Mouse (Mus musculus) heart, embryonic 14.5 days (tissue): Measurements from ENCODE around the gene Ryr2. TPM values are rescaled to one million over a fixed set of nuclear protein-coding genes. Genes with fewer than 3 reads are reported as not detected.

Source experiments
- ATAC-seq: fragments of 200-750 bp; cut with Nextera tagmentation; 2 replicates; pipeline ENCODE4 v1.8.0; 2017; ENCODE audit warnings: low read depth, moderate TSS enrichment; ENCODE audit not compliant: insufficient number of reproducible peaks, insufficient read depth, low FRiP score
- H3K27ac ChIP-seq, 2 experiments: fragments of 200-500 bp in 1 of 2; fragments of 300-500 bp in 1 of 2; sonication (generic) in 1 of 2; replicated peaks in 1 of 2; 2 replicates each; pipeline ENCODE4 v1.5.1; 2012 to 2014; ENCODE audit warnings: low read depth in 2 of 2, low read length in 2 of 2, control low read depth in 1 of 2, mild to moderate bottlenecking in 1 of 2, mixed read lengths in 1 of 2; ENCODE audit not compliant: control insufficient read depth in 1 of 2, insufficient read depth in 1 of 2
- H3K27me3 ChIP-seq: fragments of 300-500 bp; sonication (generic); 2 replicates; pipeline ENCODE4 v1.6.1; 2014; ENCODE audit warnings: mild to moderate bottlenecking, low read length, control low read depth; ENCODE audit not compliant: control insufficient read depth, insufficient read depth
- H3K36me3 ChIP-seq: fragments of 300-500 bp; sonication (generic); 2 replicates; pipeline ENCODE4 v1.6.1; 2014; ENCODE audit warnings: mild to moderate bottlenecking, control low read depth, low read length, mixed read lengths; ENCODE audit not compliant: control insufficient read depth, insufficient read depth
- H3K4me1 ChIP-seq, 2 experiments: fragments of 200-500 bp in 1 of 2; fragments of 300-500 bp in 1 of 2; sonication (generic) in 1 of 2; 2 replicates each; pipeline ENCODE4 v1.6.1; 2012 to 2014; ENCODE audit warnings: low read length in 2 of 2, control low read depth in 1 of 2, mixed read lengths in 1 of 2; ENCODE audit not compliant: control insufficient read depth in 2 of 2, insufficient read depth in 2 of 2
- H3K4me2 ChIP-seq: fragments of 300-500 bp; sonication (generic); 2 replicates; pipeline ENCODE4 v1.6.1; 2014; ENCODE audit warnings: mild to moderate bottlenecking, low read length
- H3K4me3 ChIP-seq, 2 experiments: fragments of 200-500 bp in 1 of 2; fragments of 300-500 bp in 1 of 2; sonication (generic) in 1 of 2; 2 replicates each; pipeline ENCODE4 v1.5.1; 2012 to 2014; ENCODE audit warnings: low read length in 2 of 2, mild to moderate bottlenecking in 2 of 2, control low read depth in 1 of 2, low read depth in 1 of 2, moderate library complexity in 1 of 2; ENCODE audit not compliant: control insufficient read depth in 1 of 2, insufficient read depth in 1 of 2
- H3K9ac ChIP-seq: fragments of 300-500 bp; sonication (generic); 2 replicates; pipeline ENCODE4 v1.6.1; 2014; ENCODE audit warnings: mild to moderate bottlenecking, low read length
- H3K9me3 ChIP-seq: fragments of 300-500 bp; sonication (generic); 2 replicates; pipeline ENCODE4 v1.6.1; 2016; ENCODE audit warnings: low read length, control low read depth; ENCODE audit not compliant: control insufficient read depth
- WGBS: fragments of 180-500 bp; shearing (Covaris S2); extraction: QIAGEN DNeasy Blood & Tissue Kit; methylation state at CpG from one replicate; pipeline ENCODE4 v1.1.7; 2014; 5-methylcytosine and 5-hydroxymethylcytosine counted together
- polyA plus RNA-seq: library from polyadenylated mRNA; unstranded; fragments of >200 nt; fragmentation: Nextera tagmentation; extraction: Ambion mirVana; gene quantifications from 2 replicates; pipeline ENCODE4 v1.2.1, GENCODE M21; 2014

The Ryr2 gene
- polyA plus RNA-seq, 1 experiment from 2014 or later, result 69.1 TPM

GRCm38 (mm10) chr13:11924732-11925131, 182.0 kb downstream of the Ryr2 start:
- H3K36me3 ChIP-seq, result peaks cover 7% of the 10 kb centered on the region; the same call in 1 of the 2 replicates
- no peak overlapping the region for H3K27ac ChIP-seq
- H3K4me2 ChIP-seq, result no peak overlapping the region
- no peak overlapping the region for H3K4me3 ChIP-seq
- no peak overlapping the region for H3K9ac ChIP-seq
- H3K9me3 ChIP-seq, result no peaks in the 10 kb centered on the region
- no peaks in the 10 kb centered on the region for H3K27me3 ChIP-seq
- no peak; the same call in 1 of the 2 replicates for ATAC-seq
- peaks cover 11 to 32% of the 10 kb centered on the region in 2 experiments for H3K4me1 ChIP-seq
- WGBS, result 85% methylated on average over 3 of the region's 3 CpGs

GRCm38 (mm10) chr13:11920495-11920894, 186.2 kb downstream of the Ryr2 start:
- Histone ChIP-seq H3K9ac (no peak overlapping the region), H3K9me3 (no peaks in the 10 kb centered on the region), H3K36me3 (peaks cover 7% of the 10 kb centered on the region; the same call in 1 of the 2 replicates), H3K4me2 (no peak overlapping the region), H3K4me3 (no peak overlapping the region), H3K27ac (no peak overlapping the region), H3K4me1 (peaks cover 8 to 9% of the 10 kb centered on the region in 2 experiments; a peak in 2 of 4 replicates), H3K27me3 (no peaks in the 10 kb centered on the region)
- 84% methylated on average over 1 of the region's 1 CpGs for WGBS
- no peak for ATAC-seq

- Histone ChIP-seq H3K4me1 (peaks cover 4% of the 10 kb centered on the region in 2 experiments; a peak in 2 of 4 replicates), H3K9ac (no peak overlapping the region), H3K9me3 (no peaks in the 10 kb centered on the region), H3K27me3 (no peaks in the 10 kb centered on the region), H3K4me2 (no peak overlapping the region), H3K4me3 (no peak overlapping the region), H3K36me3 (peaks cover 10% of the 10 kb centered on the region), H3K27ac (no peak overlapping the region)
- WGBS, result 81% methylated on average over 6 of the region's 6 CpGs
- ATAC-seq, result no peak
Observed at GRCm38 (mm10) chr13:11919448-11919847, 187.3 kb downstream of the Ryr2 start.

- no peaks in the 10 kb centered on the region for H3K27me3 ChIP-seq
- WGBS, result 17% methylated on average over 2 of the region's 2 CpGs
Observed at GRCm38 (mm10) chr13:11915619-11916018, 191.1 kb downstream of the Ryr2 start.

GRCm38 (mm10) chr13:11914682-11915081, 192.1 kb downstream of the Ryr2 start:
- H3K36me3 ChIP-seq, result peaks cover 10% of the 10 kb centered on the region
- 72% methylated on average over 3 of the region's 3 CpGs for WGBS
- no peak overlapping the region for H3K4me2 ChIP-seq
- no peaks in the 10 kb centered on the region for H3K27me3 ChIP-seq
- H3K9ac ChIP-seq, result no peak overlapping the region
- no peaks in the 10 kb centered on the region for H3K9me3 ChIP-seq
- peaks cover 6 to 11% of the 10 kb centered on the region in 2 experiments for H3K4me1 ChIP-seq
- ATAC-seq, result no peak
- no peak overlapping the region for H3K4me3 ChIP-seq
- H3K27ac ChIP-seq, result no peak overlapping the region

More at GRCm38 (mm10) chr13:11915619-11916018, 191.1 kb downstream of the Ryr2 start:
- H3K27ac ChIP-seq, result no peak overlapping the region
- H3K36me3 ChIP-seq, result peaks cover 10% of the 10 kb centered on the region
- no peak overlapping the region for H3K4me2 ChIP-seq
- H3K9ac ChIP-seq, result no peak overlapping the region
- peaks cover 4 to 8% of the 10 kb centered on the region in 2 experiments; a peak in 3 of 4 replicates for H3K4me1 ChIP-seq
- no peaks in the 10 kb centered on the region for H3K9me3 ChIP-seq
- ATAC-seq, result peak; percentile 43; the same call in 1 of the 2 replicates
- H3K4me3 ChIP-seq, result no peak overlapping the region

GRCm38 (mm10) chr13:11912208-11912607, 194.5 kb downstream of the Ryr2 start:
- ATAC-seq, result no peak
- Histone ChIP-seq H3K4me1 (peaks cover 4 to 21% of the 10 kb centered on the region in 2 experiments), H3K4me3 (no peak overlapping the region), H3K9me3 (no peaks in the 10 kb centered on the region), H3K27me3 (no peaks in the 10 kb centered on the region), H3K9ac (no peak overlapping the region), H3K36me3 (peaks cover 3% of the 10 kb centered on the region; the same call in 1 of the 2 replicates), H3K27ac (no peak overlapping the region), H3K4me2 (no peak overlapping the region)
- 77% methylated on average over 2 of the region's 2 CpGs for WGBS

GRCm38 (mm10) chr13:11908123-11908522, 198.6 kb downstream of the Ryr2 start:
- WGBS, result 77% methylated on average over 4 of the region's 4 CpGs
- no peaks in the 10 kb centered on the region for H3K36me3 ChIP-seq
- H3K4me2 ChIP-seq, result no peak overlapping the region
- H3K4me3 ChIP-seq, result no peak overlapping the region
- no peak overlapping the region for H3K27ac ChIP-seq
- no peak overlapping the region for H3K9ac ChIP-seq
- no peaks in the 10 kb centered on the region for H3K27me3 ChIP-seq
- peaks cover 4 to 28% of the 10 kb centered on the region in 2 experiments for H3K4me1 ChIP-seq
- no peaks in the 10 kb centered on the region for H3K9me3 ChIP-seq
- ATAC-seq, result no peak

GRCm38 (mm10) chr13:11905126-11905525, 201.6 kb downstream of the Ryr2 start:
- WGBS, result 50% methylated on average over 2 of the region's 2 CpGs
- H3K4me1 ChIP-seq, result peaks cover 4 to 24% of the 10 kb centered on the region in 2 experiments
- no peak overlapping the region for H3K4me3 ChIP-seq
- H3K36me3 ChIP-seq, result no peaks in the 10 kb centered on the region
- no peak overlapping the region for H3K4me2 ChIP-seq
- H3K27me3 ChIP-seq, result no peaks in the 10 kb centered on the region
- no peak overlapping the region for H3K9ac ChIP-seq
- no peak for ATAC-seq
- H3K9me3 ChIP-seq, result no peaks in the 10 kb centered on the region
- H3K27ac ChIP-seq, result no peak overlapping the region
